Mouse (Mus musculus) naive thymus-derived CD4-positive, alpha-beta T cell, adult 2 months (primary cell): ENCODE results near the gene Serpinb1c.
"Not testable (repeated sequence)": the region's sequence is repeated elsewhere in the genome, so short reads cannot be mapped to it uniquely, and the experiment has no call there.

Experiments
- DNase-seq: peaks from one replicate; pipeline ENCODE4 v3.0.0-alpha.2; 2011; ENCODE audit warnings: low read depth

Serpinb1c gene

DNA sequence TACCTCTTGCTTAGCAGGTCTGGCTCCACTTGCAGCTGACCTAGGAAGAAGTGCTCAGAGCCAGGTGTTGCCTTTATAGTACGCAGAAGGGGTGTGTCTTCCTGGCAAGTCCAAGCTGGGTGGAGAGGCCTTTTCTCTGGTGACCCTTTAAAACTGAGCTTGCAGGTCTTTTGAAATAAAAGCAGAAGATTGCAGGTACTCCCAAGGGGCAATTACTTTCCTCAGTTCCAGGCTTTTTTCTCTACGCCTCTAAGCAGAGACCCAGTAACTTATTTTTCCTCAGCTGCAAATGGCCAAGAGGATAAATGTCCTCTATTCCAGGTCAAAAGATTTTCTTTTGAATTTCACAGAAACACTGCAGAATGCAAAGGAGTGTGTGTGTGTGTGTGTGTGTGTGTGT lies at the start of gene Serpinb1c:
Gene Serpinb1c (minus strand): TSS at position 101 of the 400 bp plus-strand sequence.
- no peak for DNase-seq

DNA sequence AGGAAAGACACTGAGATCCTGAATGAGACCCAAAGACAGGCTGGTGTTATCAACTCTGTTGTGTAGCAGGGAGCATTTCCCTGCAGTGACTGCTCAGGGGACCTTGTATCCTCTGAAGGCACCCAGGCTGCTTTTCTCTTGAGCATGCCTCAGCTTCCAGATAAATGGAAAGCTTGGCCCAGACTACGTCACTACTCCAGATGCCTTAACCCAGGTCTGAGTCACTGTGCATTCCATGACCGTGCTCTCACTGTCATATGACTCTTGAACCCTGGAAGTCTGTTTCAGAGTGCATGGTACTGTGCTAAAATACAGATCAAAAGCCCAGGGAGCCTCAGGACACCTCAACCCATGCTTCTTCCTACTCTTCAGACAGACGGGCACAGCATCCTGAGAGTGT lies 41.2 kb upstream of the Serpinb1c start:
- not testable (repeated sequence) for DNase-seq

DNA sequence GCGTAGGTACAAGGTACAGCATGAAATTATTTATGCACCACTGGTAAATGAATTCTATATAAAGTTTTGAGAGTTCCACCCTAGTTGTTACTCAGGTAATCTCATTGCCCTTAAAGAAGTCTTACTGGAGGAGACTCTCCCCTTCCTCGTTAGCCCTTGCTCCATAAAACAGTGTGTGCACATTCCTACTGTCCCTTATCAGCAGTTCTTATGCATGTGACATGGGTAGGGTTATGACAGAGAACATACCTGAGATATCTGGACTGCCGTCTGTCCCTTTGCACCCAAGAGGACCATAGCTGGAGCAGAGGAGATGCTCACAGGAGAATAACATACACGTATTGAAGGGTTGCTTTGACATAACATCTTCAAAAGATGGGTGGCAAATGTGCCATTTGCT lies 40.3 kb upstream of the Serpinb1c start:
- not testable (repeated sequence) for DNase-seq

DNA sequence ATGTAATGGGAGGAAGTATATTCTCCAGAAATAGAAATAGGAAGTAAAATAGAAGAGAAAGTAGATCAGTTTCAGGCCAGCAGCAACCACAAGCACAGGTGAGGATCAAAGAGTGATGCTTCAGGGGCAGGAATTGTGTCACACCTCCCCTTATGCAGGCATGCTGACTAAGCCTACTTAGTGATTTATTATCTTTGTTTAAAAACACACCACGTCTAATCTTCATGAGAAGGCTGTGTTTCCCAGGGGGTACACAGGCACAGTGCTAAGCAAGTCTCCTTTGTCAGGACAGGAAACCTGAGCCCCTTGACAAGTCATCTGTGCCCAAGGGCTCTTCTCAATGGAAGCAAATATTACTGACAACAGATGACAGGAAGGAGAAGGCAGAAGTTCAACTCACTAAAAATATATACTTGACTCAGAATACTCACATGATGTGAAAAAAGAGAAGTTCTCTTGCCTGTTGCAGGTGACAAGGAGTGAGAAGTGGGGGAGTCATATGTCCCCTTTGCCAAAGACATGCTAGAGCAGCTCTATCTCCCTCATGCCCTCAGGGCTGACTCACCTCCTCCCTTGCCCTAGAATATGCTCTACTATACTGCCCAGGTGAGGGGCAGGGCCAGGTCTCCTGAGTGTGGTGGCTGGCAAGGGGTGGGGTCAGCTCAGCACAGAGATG lies 36.8 kb upstream of the Serpinb1c start:
- DNase-seq: no peak

DNA sequence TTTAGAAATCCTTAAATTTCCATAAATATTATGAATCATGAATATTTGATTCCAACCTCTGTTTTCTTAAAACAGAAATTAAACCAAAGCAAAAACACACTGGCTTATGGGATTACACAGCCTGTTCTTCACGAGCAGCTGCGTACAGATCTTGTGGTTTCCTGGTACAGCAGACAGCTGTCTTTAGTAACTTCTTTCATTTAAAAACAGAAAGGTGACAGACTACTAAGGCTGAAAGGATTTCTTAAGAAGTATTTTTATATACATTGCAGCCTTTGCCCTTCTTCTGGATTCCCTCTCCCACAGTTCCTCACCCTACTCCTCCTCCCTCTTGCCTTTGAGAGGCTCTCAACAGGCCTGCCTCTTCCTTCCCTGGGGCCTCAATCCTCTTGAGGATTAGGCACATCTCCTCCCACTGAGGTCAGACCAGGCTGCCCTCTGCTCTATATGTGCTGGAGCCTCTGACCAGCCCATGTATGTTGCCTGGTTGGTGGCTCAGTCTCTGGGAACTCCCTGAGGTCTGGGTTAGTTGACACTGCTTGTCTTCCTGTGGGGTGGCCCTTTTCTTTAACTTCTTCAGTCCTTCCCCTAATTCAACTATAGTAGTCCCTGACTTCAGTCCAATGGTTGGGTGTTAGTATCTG lies 31.2 kb upstream of the Serpinb1c start:
- DNase-seq: peak; percentile 16

DNA sequence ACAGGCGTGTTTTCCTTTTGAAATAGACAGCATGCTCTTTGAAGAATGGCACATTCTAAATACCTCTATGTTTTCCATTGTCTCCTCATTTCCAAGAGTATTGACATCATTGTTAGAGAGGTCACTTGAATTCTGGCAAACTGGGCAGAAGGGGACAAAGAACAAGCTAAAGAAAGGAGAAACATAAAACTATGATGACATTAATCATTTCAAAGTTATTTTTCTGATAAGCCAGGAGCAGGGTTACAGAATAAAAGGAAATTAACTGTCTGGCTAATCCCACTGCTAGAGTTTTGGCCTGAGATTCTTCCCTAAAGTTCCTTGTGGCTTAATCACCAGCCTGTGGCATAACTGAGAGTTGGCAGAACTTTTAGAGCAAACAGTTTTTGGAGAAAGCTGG lies 29.2 kb upstream of the Serpinb1c start:
- DNase-seq: no peak

DNA sequence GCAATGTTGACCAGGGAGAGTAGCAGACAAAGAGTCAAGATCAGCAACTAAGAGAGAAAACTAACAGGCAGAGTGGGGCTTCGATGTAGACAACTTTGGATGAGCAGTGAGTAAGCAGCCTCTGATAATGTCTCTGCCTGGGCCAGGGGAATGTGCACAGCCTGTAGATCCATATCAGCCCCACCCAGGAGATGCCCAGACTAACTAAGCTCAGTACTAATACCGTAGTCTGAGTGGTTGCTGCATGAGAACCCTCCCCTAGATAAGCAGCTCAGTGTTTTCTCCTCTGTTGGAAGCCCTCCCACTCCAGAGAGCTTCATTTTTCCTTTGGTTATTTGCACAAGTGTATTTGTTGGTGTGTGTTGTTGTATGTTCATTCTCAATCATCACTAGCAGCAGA lies 28.6 kb upstream of the Serpinb1c start:
- DNase-seq: no peak

DNA sequence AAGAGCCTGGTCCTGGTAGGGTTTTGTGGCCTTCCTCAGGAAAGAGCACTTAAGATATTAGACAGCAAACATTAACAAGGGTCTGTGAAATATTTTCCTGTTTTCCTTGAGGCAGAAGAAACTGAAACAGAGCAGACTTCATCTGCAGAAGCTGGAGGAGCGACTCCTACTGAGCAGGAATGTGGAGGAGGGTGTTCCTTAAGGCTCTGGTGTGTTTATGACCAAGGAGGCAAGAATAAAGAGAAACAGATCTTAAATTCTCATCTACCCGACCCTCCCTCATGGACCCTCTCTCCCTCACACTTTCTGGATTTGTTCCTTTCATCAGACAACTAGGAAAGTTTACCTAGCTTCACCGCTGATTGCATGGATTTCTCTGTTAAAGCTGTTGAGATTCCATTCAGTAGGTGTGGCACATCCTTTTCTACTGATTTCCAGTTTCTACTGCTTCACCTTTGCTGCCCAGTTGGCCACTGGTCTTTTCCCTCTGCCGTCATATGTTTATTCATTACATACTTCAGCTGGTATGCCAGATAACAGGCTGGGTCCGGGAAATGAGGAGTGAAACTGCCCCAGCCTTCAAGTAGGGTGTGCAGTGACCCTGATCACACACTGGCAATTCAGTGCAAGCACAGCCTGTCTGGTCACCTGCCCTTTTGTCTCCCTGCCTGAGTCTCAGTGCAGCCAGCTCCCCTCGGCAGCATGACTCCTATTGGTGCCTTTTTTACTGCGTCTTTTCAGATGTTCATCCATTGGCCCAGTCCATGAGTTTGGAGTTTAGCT lies 26.8 kb upstream of the Serpinb1c start:
- no peak for DNase-seq

DNA sequence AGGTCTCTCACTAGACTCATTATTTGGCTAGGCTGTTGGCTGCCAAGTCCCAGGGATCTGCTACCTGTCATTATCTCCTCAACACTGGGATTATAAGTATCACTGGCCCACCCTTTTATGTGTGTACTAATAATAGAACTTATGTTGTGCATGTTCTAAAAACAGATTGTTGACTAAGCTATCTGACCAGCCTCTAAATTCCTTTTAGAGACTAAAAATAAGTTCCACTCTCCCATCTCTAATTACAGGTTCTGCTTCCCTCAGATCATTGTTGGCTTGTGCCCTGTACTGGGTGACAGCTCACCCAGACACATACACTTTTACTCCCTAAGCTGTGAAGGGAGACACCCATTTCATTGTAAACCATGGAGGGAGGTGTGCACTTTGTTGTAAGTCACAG lies 24.6 kb upstream of the Serpinb1c start:
- no peak for DNase-seq

DNA sequence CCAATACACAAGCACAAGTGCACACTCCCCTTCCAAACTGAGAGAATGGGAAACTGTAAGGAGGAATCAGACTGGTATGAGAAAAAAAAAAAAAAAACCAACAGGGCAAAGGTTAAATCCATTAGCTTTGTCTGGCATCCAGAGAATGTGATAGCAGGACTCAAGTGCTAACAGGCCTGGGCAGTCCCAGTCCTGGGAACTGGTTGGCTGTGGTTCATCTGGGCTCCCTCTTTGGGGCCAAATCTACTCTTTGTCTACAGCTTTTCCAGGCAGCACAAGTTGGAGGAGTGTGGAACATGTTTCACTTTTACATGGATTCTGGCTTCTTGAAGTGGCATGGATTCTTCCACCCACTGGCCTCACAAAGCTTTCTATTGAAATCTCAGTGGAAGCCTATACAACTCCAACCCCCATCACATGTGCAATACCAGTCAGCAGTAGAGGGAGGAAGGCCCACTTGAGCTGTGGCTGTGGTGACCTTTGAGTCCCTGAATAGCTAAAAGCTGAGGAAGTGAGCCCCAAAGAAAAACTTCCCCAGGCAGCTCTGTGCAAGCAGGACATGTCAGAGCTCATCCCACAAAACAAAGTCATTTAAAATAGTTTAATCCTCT lies 14.9 kb upstream of the Serpinb1c start:
- no peak for DNase-seq

DNA sequence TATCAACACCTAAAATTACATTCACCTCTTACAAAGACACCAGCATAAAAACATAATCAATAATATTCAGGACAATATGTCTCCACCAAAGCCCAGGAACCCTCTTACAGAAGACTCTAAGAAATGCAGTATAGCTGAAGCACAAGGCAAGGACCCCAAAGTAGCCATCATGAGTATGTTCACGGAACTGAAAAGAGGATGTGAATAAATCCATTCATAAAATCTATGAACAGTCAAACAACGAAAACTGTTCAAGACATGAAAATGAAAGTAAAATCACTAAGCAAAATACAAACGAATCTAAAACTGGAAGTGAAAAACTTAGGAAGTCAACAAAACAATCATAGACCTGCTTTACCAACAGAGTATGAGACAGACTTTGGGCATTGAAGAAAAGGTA lies 10.2 kb upstream of the Serpinb1c start:
- no peak for DNase-seq

DNA sequence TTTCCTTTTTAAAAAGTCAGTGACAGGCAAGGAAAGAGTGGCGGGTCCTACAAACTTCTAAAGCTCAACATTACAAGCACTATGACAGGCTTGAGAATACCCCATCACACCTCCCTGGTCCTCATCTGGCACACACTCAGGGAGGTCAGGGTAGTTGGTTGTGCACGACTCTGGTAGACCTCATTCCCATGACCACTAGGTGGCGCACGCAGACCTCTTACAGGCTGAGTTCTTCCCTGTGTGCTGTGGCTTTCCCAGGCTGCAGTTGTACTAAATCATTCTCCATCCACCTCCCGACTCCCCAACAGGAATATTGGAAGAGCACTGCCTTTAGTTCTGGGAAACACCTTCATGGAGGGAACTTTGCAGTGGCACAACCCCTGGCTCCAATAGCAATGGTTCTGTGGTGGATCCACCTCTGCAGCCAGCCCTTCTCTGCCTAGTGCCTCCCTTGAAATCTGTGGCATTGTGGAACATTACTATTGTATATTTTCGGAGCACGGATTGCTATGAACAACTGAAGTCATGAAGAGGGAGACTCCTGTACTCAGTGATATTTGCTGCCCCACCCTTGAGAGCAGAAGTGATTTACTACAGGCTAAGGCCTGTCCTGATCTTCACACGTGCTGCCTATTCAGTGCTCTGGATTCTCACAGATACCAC lies 5.3 kb upstream of the Serpinb1c start:
- peak; percentile 84 for DNase-seq

DNA sequence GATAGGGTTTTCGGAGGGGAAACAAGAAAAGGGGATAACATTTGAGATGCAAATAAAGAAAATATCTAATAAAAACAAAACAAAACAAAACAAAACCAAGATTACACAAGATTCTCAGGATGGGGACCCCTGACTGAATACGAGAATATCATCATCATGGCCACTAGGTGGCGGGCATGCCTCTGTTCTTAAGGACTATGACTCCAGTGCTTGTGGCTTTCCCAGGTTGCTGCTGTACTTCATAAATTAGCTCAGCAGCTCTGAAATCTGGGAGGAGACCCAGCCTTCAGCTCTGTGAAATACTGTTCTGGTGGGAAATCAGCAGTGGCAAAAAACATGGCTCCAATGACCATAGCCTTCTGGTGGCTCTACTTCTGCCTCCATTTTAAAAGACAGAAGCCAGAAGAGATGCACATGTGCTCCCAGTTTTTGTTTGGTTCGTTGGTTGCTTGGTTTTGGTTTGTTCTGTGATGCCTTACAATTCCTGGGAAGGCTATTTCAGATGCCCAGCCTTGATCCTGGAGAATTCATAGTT lies 4.5 kb upstream of the Serpinb1c start:
- DNase-seq: peak; percentile 72

DNA sequence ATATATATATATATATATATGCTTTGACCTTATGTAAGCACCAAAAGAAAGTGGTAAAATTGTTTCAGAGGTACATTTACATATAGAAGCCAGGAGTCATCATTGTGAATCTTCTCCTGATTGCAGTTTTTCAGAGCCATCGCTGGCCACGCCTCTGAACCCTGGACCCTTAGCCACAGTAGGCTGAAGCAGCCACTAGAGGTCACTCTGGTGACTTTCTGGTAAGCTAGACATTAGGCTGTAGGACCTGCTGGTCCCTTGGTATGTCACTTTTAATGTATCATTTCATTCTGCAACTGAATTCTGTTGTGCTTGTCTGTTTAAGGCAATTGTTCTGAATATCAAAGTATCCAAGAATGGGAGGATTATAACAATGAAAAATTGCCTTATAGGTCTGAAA lies 2.6 kb upstream of the Serpinb1c start:
- DNase-seq: peak; percentile 36

DNA sequence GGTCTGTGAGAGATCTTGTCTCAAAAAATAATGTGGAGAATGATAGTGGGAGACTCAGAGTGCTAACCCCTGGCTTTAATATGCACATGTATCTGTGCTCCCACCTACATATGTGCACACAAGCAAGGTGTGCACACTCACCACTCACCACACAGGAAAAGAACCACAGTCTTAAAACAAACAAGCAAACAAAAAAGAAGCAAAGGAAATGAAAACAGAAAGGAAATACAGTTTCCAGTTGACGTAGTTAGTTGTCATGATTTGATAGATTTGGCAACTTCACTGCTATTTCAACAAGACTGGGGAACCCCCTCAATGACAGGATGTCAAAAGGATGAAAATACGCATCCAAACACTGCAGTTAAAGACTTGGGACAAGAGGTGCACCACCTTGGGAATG lies 1.1 kb upstream of the Serpinb1c start:
- not testable (repeated sequence) for DNase-seq

DNA sequence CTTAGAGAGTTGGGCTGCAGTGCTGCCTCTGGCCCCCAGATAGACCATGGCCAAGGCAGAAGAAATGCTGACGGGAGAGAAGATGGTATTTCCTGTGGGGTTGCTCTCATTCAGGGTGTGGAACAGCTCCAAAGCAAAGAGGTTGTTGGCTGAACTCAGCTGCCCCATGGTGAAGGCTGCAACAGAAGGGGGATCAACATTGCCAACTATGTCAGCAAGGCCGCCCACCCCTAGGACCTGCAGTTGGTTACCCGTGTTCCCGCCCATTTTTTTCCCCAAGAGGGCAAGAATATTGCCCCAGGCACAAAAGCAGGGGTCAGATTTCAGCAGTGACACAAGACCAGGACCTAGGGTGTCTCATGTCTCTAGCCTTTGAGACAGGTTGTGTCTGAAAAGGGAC lies 1.1 kb downstream of the Serpinb1c start:
- DNase-seq: no peak

DNA sequence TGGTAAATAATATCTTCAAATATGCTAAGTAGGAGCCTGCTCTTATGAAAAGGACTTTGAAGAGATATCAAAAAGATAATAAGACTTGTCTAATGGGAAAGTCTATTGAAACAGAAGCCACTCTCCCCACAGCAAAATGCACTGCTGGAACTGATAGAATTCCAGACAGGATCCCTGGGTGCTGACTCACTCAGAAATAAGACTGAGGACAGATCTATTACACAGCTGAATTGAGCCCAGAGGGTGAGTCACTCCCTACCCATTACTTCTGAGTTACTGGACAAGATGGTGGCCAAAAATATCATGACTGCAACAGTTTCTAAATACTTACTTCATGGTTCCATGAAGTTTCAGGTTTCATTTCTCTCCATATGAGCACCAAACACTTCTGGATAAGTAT lies 13.3 kb downstream of the Serpinb1c start:
- DNase-seq: no peak

DNA sequence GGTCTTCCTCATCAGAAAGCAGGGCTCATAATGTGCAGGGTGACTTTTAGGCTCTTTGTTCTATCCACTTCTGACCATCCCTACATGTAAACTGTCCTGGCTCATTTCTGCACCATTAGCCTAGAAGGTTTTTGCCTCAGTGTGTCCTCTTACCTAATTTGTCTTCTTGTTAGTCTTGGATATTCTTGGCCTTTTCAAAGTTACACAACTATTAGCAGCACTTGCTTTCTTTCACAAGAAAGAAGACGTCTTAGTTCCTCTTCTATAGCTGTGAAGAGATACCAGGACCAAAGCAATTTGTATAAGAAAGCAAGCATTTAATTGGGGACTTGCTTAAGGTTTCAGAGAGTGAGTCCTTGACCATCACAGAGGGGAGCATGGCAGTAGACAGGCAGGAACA lies 24.1 kb downstream of the Serpinb1c start:
- DNase-seq: no peak

DNA sequence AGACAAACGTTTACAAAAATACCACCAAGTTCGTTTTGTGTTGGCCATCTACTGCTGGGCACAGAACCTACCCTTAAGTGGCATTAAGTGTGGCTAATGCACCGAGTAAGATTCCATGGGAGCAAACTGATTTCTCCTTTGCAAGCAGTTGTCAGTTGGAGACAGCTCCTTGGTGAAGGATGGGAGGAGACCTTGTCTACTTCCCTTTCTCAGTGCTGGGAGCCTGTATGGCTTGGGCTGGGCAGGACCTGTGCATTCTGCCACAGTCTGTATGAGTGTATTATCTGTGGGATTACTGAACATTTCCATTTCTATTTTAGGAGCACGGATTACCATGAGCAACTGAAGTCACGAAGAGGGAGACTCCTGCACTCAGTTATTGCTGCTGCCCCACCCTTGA lies 29.2 kb downstream of the Serpinb1c start:
- no peak for DNase-seq

DNA sequence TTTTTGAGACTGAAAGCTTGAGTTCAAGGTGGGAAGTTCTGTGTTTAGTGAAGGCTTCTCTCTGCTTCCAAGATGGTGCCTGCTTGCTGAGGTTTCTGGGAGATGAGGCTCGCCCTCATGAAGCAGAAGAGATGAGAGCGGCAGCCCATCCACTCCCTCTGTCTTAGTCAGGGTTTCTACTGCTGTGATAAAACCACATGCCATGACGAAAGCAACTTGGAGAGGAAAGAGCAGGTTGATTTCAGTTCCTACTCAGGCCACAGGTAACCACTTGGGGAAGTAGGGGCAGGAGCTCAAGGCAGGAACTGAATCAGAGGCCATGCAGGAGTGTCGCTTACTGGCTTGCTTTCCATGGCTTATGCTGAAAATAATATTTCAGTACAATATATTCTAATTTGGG lies 29.8 kb downstream of the Serpinb1c start:
- not testable (repeated sequence) for DNase-seq

DNA sequence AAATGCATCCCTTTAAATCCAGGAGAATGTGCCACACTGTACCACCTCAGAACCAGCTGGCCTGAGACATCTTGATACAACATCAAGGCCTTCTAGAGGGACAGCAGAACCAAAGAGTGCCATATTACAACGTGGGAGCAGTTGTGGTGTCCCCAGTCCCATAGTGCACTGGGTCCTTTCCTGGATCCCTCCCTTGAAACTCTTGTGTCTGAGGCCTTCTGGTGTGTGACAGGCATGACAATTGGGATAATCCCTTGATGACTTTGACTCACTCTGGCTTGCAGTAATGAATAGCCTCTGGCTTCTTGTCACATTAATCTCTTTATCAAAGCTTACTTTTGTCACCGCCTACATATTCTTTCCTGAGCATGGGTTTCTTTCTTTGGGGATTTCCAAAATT lies 31.0 kb downstream of the Serpinb1c start:
- peak; percentile 1 for DNase-seq

DNA sequence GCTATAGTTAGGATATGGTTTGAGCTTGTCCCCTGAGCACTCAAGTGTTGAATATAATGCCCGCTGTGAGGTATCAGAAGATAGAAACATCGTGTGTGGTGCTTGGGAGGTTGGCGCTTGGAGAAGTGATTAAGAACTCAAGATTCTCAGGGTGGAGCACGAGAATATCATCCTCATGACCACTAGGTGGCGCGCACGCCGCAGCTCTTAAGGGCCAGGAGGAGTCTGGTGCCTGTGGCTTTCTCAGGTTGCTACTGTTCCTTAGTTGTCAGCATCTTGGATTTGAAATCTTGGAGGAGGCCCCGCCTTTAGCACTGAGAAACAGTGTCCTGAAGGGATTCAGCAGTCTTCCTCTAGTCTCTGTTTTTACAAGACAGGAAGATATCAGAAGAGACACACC lies 31.5 kb downstream of the Serpinb1c start:
- peak; percentile 73 for DNase-seq
